Mouse (Mus musculus) myocyte (in vitro differentiated cells): ENCODE results near the gene Wdr19.

Experiments used
- POLR2A ChIP-seq: IDR thresholded peaks from one replicate; pipeline ENCODE4 v1.6.1; 2011; ENCODE audit warnings: low read depth, mild to moderate bottlenecking, control low read depth, moderate library complexity; ENCODE audit not compliant: insufficient read length
- TCF12 ChIP-seq: IDR thresholded peaks from one replicate; pipeline ENCODE4 v1.6.1; 2011; ENCODE audit warnings: mild to moderate bottlenecking, control low read depth; ENCODE audit not compliant: poor library complexity, insufficient read depth, severe bottlenecking
- USF1 ChIP-seq: IDR thresholded peaks from one replicate; pipeline ENCODE4 v1.6.1; 2011; ENCODE audit warnings: low read depth, mild to moderate bottlenecking, control low read depth, moderate library complexity

- TF ChIP-seq TCF12 (no peak), USF1 (no peak), POLR2A (no peak)
Observed at GRCm38 (mm10) chr5:65300121-65300520, 100.6 kb downstream of the Wdr19 start.
